Mouse (Mus musculus) embryo, embryonic 10 days (tissue): Measurements from ENCODE around the gene H2afb2.

ENCODE experiments used
- DNase-seq: peaks from one replicate; pipeline ENCODE4 v3.0.0-alpha.2; 2015; ENCODE audit warnings: low spot score

The H2afb2 gene

GRCm38 (mm10) chrX:116680878-116681277, at the start of gene H2afb2:
TSS of gene H2afb2 (plus strand) at chrX:116681178.
- no peak for DNase-seq
